ENCODE assay signal across 23 mouse cellular contexts in the genomic region with DNA sequence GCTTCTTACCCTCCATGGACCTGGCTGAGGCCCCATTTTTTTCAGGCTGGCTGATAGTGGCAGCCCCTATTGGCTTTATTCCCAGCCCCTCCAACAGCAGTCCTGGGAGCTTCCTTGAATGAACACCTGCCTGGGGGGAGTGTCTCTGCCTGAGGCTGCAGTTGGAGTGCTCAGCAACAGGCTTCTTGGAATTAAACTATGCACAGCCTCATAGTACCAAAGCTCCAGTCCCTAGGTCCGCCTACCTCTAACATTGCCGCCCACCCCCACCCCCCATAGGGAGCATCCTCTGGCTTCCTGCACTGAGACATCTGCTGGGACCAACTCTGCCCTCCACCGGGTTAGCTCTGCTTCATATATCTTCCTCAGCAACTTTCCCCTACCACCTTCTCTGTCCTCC.
DNase-seq lines count a peak whose midpoint lies in the region; ATAC-seq lines count a peak whose summit lies in the region.
"Had no signal": no experiment of that assay in that cellular context is flagged by ENCODE, and none has a peak within 500 bp of the region (broad histone marks: within the 10 kb centered on the region; RNA-seq: fewer than 3 reads in every experiment).

No protein-coding gene starts in this region.

- ATAC-seq in lung, embryonic 15.5 days (ENCODE audit: borderline replicate concordance, extremely low read depth, low FRiP score, low TSS enrichment): no peak
- ATAC-seq: forebrain, embryonic 15.5 days; hindbrain, embryonic 16.5 days; Patski had no signal

- WGBS in lung, embryonic 15.5 days: 60% methylated on average over 3 of the region's 3 CpGs
- 30% methylated on average over 3 of the region's 3 CpGs for whole genome bisulfite sequencing in embryonic facial prominence, embryonic 10.5 days

- no peak for DNase-seq in lung, postnatal 25 days (ENCODE audit: low spot score)
- peak; percentile 87 for DNase-seq in ES-CJ7 (ENCODE audit: low read depth, low spot score)
- no peak for DNase-seq in embryonic facial prominence, embryonic 10.5 days (ENCODE audit: low spot score)
- DNase-seq in spleen, postnatal 36 days (ENCODE audit: low spot score in 2 of 2): no peak
- DNase-seq in urinary bladder, postnatal 25 days (ENCODE audit: low spot score): no peak
- no peak for DNase-seq in layer of hippocampus, postnatal 14 days (ENCODE audit: low spot score in 2 of 2)
- DNase-seq: adrenal gland, adult 8-10 months; adrenal gland, postnatal 36 days; cerebellum, adult 2 months; cerebellum, postnatal 14 days; embryo, embryonic 11 days; gastrocnemius, postnatal 36 days; heart, adult 18-20 months; heart, postnatal 10 days; heart, postnatal 4 days had no signal

- no peak overlapping the region for H3K9ac ChIP-seq in lung, embryonic 15.5 days
- H3K9ac ChIP-seq: embryonic facial prominence, embryonic 12.5 days; forebrain, embryonic 15.5 days; hindbrain, embryonic 12.5 days had no signal

- no peak overlapping the region for H3K4me3 ChIP-seq in lung, embryonic 15.5 days
- no peak overlapping the region for H3K4me3 ChIP-seq in embryonic facial prominence, embryonic 10.5 days
- H3K4me3 ChIP-seq: embryonic facial prominence, embryonic 12.5 days; forebrain, embryonic 15.5 days; heart, embryonic 10.5 days; hindbrain, embryonic 12.5 days had no signal

- H3K9me3 ChIP-seq in lung, embryonic 15.5 days: no peaks in the 10 kb centered on the region
- H3K9me3 ChIP-seq in embryonic facial prominence, embryonic 10.5 days: no peaks in the 10 kb centered on the region
- H3K9me3 ChIP-seq: embryonic facial prominence, embryonic 12.5 days; forebrain, embryonic 15.5 days; heart, embryonic 10.5 days; hindbrain, embryonic 12.5 days had no signal

- H3K36me3 ChIP-seq in lung, embryonic 15.5 days: no peaks in the 10 kb centered on the region
- H3K36me3 ChIP-seq in embryonic facial prominence, embryonic 10.5 days (replicated peaks): no peaks in the 10 kb centered on the region
- H3K36me3 ChIP-seq: embryonic facial prominence, embryonic 12.5 days; forebrain, embryonic 15.5 days; heart, embryonic 10.5 days; hindbrain, embryonic 12.5 days had no signal

- peaks cover 22% of the 10 kb centered on the region for H3K4me1 ChIP-seq in lung, embryonic 15.5 days
- H3K4me1 ChIP-seq in embryonic facial prominence, embryonic 10.5 days: peaks cover 56% of the 10 kb centered on the region

- H3K4me2 ChIP-seq in lung, embryonic 15.5 days: no peak overlapping the region
- H3K4me2 ChIP-seq: embryonic facial prominence, embryonic 12.5 days; forebrain, embryonic 15.5 days; hindbrain, embryonic 12.5 days had no signal

- peaks cover 4% of the 10 kb centered on the region; the same call in 1 of the 2 replicates for H3K27me3 ChIP-seq in lung, embryonic 15.5 days
- peaks cover 100% of the 10 kb centered on the region for H3K27me3 ChIP-seq in embryonic facial prominence, embryonic 10.5 days (replicated peaks; ENCODE audit: low read depth, poor library complexity, severe bottlenecking)
- H3K27me3 ChIP-seq: CH12.LX; embryonic facial prominence, embryonic 12.5 days; forebrain, embryonic 15.5 days had no signal

- peak overlapping the region; percentile 31; the same call in 1 of the 2 replicates for H3K27ac ChIP-seq in lung, embryonic 15.5 days
- 0 out of 2 replicates have a peak overlapping the region, but pooled peaks have one; percentile 12 for H3K27ac ChIP-seq in embryonic facial prominence, embryonic 10.5 days (replicated peaks)
- H3K27ac ChIP-seq: embryonic facial prominence, embryonic 12.5 days; forebrain, embryonic 15.5 days; heart, embryonic 10.5 days; hindbrain, embryonic 12.5 days had no signal
